Mouse (Mus musculus): ENCODE results near the gene Cyp4f39.

DNA sequence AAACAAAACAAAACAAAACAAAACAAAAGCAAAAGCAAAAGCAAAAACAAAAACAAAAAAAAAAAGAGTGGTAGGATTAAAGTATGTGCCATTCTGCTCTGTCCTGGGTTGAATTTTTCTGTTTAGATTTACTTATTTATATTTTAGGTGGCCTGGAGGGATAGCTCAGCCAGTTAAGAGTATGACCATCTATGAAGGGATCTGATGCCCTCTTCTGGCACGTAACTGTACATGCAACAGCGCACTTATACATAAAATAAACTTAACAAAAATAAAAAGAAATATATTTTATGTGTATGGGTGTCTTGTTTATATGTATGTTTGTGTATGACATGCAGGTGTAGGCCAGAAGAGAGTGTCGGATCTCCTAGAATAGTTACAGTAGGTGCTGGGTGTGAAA, 20.6 kb upstream of the Cyp4f39 start:
- TF ChIP-seq MAX (IDR thresholded peaks at IDR 0.05; ENCODE audit: low read length) (no peak), USF1 (IDR thresholded peaks at IDR 0.05; ENCODE audit: low read depth, low read length) (no peak), RAD21 (IDR thresholded peaks at IDR 0.05; ENCODE audit: low read depth, low read length) (peak; percentile 77), SMC3 (IDR thresholded peaks at IDR 0.05; ENCODE audit: low read depth, low read length) (peak; percentile 73), HCFC1 (IDR thresholded peaks at IDR 0.05; ENCODE audit: low read depth, low read length) (no peak), USF2 (conservative IDR thresholded peaks at IDR 0.05; ENCODE audit: low read depth, low read length) (no peak), MAFK (IDR thresholded peaks at IDR 0.05; ENCODE audit: insufficient replicate concordance, low read length) (no peak), CTCF (conservative IDR thresholded peaks at IDR 0.05 in 1 of 2, IDR thresholded peaks at IDR 0.05 in 1 of 2; ENCODE audit: low read depth in 2 of 2, low read length in 2 of 2) (peak; percentile 25 to 76; a peak in 3 of 4 replicates), POLR2A (IDR thresholded peaks at IDR 0.05; ENCODE audit: low read depth, low read length) (no peak), MAZ (IDR thresholded peaks at IDR 0.05; ENCODE audit: low read depth, low read length) (no peak), E2F4 (IDR thresholded peaks at IDR 0.05; ENCODE audit: insufficient replicate concordance, low read depth, low read length) (no peak), EP300 (IDR thresholded peaks at IDR 0.05; ENCODE audit: low read length) (no peak), TCF12 (IDR thresholded peaks at IDR 0.05; ENCODE audit: low read depth, low read length) (no peak)
